Mouse (Mus musculus): ENCODE measurements around the gene Plac9a. TPM values are rescaled to one million over a fixed set of nuclear protein-coding genes. Genes with fewer than 3 reads are reported as not detected.

Gene Plac9a
- polyA plus RNA-seq, 1 experiment from 2014 or later, result not detected

- DNase-seq (ENCODE audit: low read depth, low spot score), result no peak
- in situ Hi-C loops (cut with MboI; ENCODE audit: low pct_unique_long_range_greater_than_20kb), result no loop called here
- ChIA-PET CTCF (interaction anchor here (1.3 to 1.8 kb wide), 2 partner anchors 10 to 16 kb away, joined by 3 to 5 read pairs; no protein-coding TSS in a partner anchor), POLR2A (no interaction called here)
- ATAC-seq, result no peak
- TF ChIP-seq CTCF (IDR thresholded peaks at IDR 0.05), result no peak
- no peaks in the 10 kb centered on the region for H3K27me3 ChIP-seq
These were observed 57.0 kb downstream of the Plac9a start for GRCm38 (mm10) chr14:25845832-25846383.

- POLR2A ChIA-PET, result no interaction called here
- no peaks in the 10 kb centered on the region for H3K27me3 ChIP-seq
- in situ Hi-C loops (cut with MboI; ENCODE audit: low pct_unique_long_range_greater_than_20kb), result no loop called here
- DNase-seq (ENCODE audit: low read depth, low spot score) (no peak), ATAC-seq (no peak)
- CTCF ChIA-PET, result interaction anchor here (0.8 to 1.8 kb wide), 3 partner anchors 11 to 14 kb away, joined by 3 to 5 read pairs (median 3); no protein-coding TSS in a partner anchor
- TF ChIP-seq CTCF (IDR thresholded peaks at IDR 0.05), result no peak
These were observed 58.5 kb downstream of the Plac9a start for GRCm38 (mm10) chr14:25844372-25844771.

GRCm38 (mm10) chr14:25842688-25843003, 60.3 kb downstream of the Plac9a start:
- TF ChIP-seq CTCF (IDR thresholded peaks at IDR 0.05), result no peak

GRCm38 (mm10) chr14:25841991-25842687, 60.8 kb downstream of the Plac9a start, which contains the start of gene Anxa11:
Anxa11 (plus strand) TSS chr14:25842156.
- in situ Hi-C loops (cut with MboI; ENCODE audit: low pct_unique_long_range_greater_than_20kb), result no loop called here
- no peak for TF ChIP-seq CTCF (IDR thresholded peaks at IDR 0.05)
- H3K27me3 ChIP-seq, result no peaks in the 10 kb centered on the region
- no peak for DNase-seq (ENCODE audit: low read depth, low spot score)
- peak; percentile 64 for ATAC-seq
- CTCF ChIA-PET, result interaction anchor here (0.8 to 2.1 kb wide), 5 partner anchors 10 to 43 kb away, joined by 3 to 8 read pairs (median 4); no protein-coding TSS in a partner anchor
- POLR2A ChIA-PET, result interaction anchor here (1.1 kb wide), 1 partner anchor 11 kb away, joined by 5 read pairs; no protein-coding TSS in a partner anchor

More at GRCm38 (mm10) chr14:25842688-25843003, 60.3 kb downstream of the Plac9a start:
- in situ Hi-C loops (cut with MboI; ENCODE audit: low pct_unique_long_range_greater_than_20kb), result no loop called here
- DNase-seq (ENCODE audit: low read depth, low spot score), result no peak
- POLR2A ChIA-PET, result interaction anchor here (0.5 to 1.1 kb wide), 2 partner anchors 11 to 13 kb away, joined by 5 read pairs; no protein-coding TSS in a partner anchor
- no peak for ATAC-seq
- no peaks in the 10 kb centered on the region for H3K27me3 ChIP-seq
- CTCF ChIA-PET, result interaction anchor here (0.9 to 1.8 kb wide), 3 partner anchors 11 to 43 kb away, joined by 3 to 8 read pairs (median 4); no protein-coding TSS in a partner anchor

- no peaks in the 10 kb centered on the region for H3K27me3 ChIP-seq
- in situ Hi-C loops (cut with MboI; ENCODE audit: low pct_unique_long_range_greater_than_20kb), result no loop called here
- ATAC-seq, result no peak
These were observed 61.3 kb downstream of the Plac9a start for GRCm38 (mm10) chr14:25841579-25841978.

GRCm38 (mm10) chr14:25840961-25841360, 61.9 kb downstream of the Plac9a start:
- no peak for ATAC-seq
- CTCF ChIA-PET, result interaction anchor here (0.8 to 2.1 kb wide), 2 partner anchors 9 to 26 kb away, joined by 3 to 6 read pairs; no protein-coding TSS in a partner anchor

More at GRCm38 (mm10) chr14:25841579-25841978, 61.3 kb downstream of the Plac9a start:
- CTCF ChIA-PET, result interaction anchor here (0.8 to 2.1 kb wide), 2 partner anchors 10 to 27 kb away, joined by 3 to 6 read pairs; no protein-coding TSS in a partner anchor
- TF ChIP-seq CTCF (IDR thresholded peaks at IDR 0.05), result no peak
- DNase-seq (ENCODE audit: low read depth, low spot score), result no peak
- POLR2A ChIA-PET, result interaction anchor here (0.7 kb wide), 1 partner anchor 192 kb away, joined by 3 read pairs; no protein-coding TSS in a partner anchor

GRCm38 (mm10) chr14:25839791-25840190, 63.1 kb downstream of the Plac9a start:
- POLR2A ChIA-PET, result no interaction called here
- CTCF ChIA-PET, result no interaction called here
- ATAC-seq, result no peak
- TF ChIP-seq CTCF (IDR thresholded peaks at IDR 0.05), result no peak
- DNase-seq (ENCODE audit: low read depth, low spot score), result no peak
- H3K27me3 ChIP-seq, result no peaks in the 10 kb centered on the region
- in situ Hi-C loops (cut with MboI; ENCODE audit: low pct_unique_long_range_greater_than_20kb), result no loop called here

More at GRCm38 (mm10) chr14:25840961-25841360, 61.9 kb downstream of the Plac9a start:
- DNase-seq (ENCODE audit: low read depth, low spot score), result no peak
- no peaks in the 10 kb centered on the region for H3K27me3 ChIP-seq
- no peak for TF ChIP-seq CTCF (IDR thresholded peaks at IDR 0.05)
- in situ Hi-C loops (cut with MboI; ENCODE audit: low pct_unique_long_range_greater_than_20kb), result no loop called here
- POLR2A ChIA-PET, result interaction anchor here (0.7 kb wide), 1 partner anchor 191 kb away, joined by 3 read pairs; no protein-coding TSS in a partner anchor

GRCm38 (mm10) chr14:25838411-25838810, 64.5 kb downstream of the Plac9a start:
- ATAC-seq (no peak), DNase-seq (ENCODE audit: low read depth, low spot score) (no peak)
- ChIA-PET CTCF (no interaction called here), POLR2A (no interaction called here)
- H3K27me3 ChIP-seq, result no peaks in the 10 kb centered on the region
- in situ Hi-C loops (cut with MboI; ENCODE audit: low pct_unique_long_range_greater_than_20kb), result no loop called here
- TF ChIP-seq CTCF (IDR thresholded peaks at IDR 0.05), result no peak

Other genes with a start within 250 kb of the Plac9a start
- 45.5 TPM for gene Ppif, start 208.9 kb downstream of the Plac9a start, polyA plus RNA-seq (2021)
- gene Zcchc24, start 134.1 kb downstream of the Plac9a start, polyA plus RNA-seq (2021), result 29.0 TPM
- gene Anxa11, start 60.9 kb downstream of the Plac9a start, polyA plus RNA-seq (2021), result 54.8 TPM
- gene Tmem254a, start 24.6 kb upstream of the Plac9a start, polyA plus RNA-seq (2021), result 7.4 TPM
- gene Cphx1, start 35.2 kb upstream of the Plac9a start, polyA plus RNA-seq (2021), result 0.06 TPM
- gene Duxbl1, start 75.5 kb upstream of the Plac9a start, polyA plus RNA-seq (2021), result not detected
- gene Gm9780, start 139.6 kb upstream of the Plac9a start, polyA plus RNA-seq (2021), result not detected
- 36.1 TPM for gene Tmem254c, start 164.3 kb upstream of the Plac9a start, polyA plus RNA-seq (2021)
- gene Cphx2, start 178.4 kb upstream of the Plac9a start, polyA plus RNA-seq (2021), result not detected
- not detected for gene Cphx3, start 179.2 kb upstream of the Plac9a start, polyA plus RNA-seq (2021)
- gene Duxbl2, start 215.2 kb upstream of the Plac9a start, polyA plus RNA-seq (2021), result not detected

Data from Patski (cell line).